Mouse (Mus musculus) limb, embryonic 14.5 days (tissue): Measurements from ENCODE around the gene Fam110a. TPM values are rescaled to one million over a fixed set of nuclear protein-coding genes. Genes with fewer than 3 reads are reported as not detected.
"Not testable (repeated sequence)": the region's sequence is repeated elsewhere in the genome, so short reads cannot be mapped to it uniquely, and the experiment has no call there.

Source experiments
- ATAC-seq: fragments of 200-750 bp; cut with Nextera tagmentation; 2 replicates; pipeline ENCODE4 v1.8.0; 2017; ENCODE audit warnings: low read depth, moderate number of reproducible peaks, moderate TSS enrichment; ENCODE audit not compliant: low FRiP score
- DNase-seq: peaks from one replicate; pipeline ENCODE4 v3.0.0-alpha.2; 2015; ENCODE audit warnings: low spot score
- H3K27ac ChIP-seq: fragments of 300-500 bp; sonication (generic); replicated peaks from 2 replicates; pipeline ENCODE4 v1.5.1; 2014; ENCODE audit warnings: low read depth, mild to moderate bottlenecking, low read length, moderate library complexity, mixed read lengths
- H3K27me3 ChIP-seq: fragments of 300-500 bp; sonication (generic); 2 replicates; pipeline ENCODE4 v1.6.1; 2014; ENCODE audit warnings: low read length, mixed read lengths; ENCODE audit not compliant: control insufficient read depth, insufficient read depth
- H3K36me3 ChIP-seq: fragments of 300-500 bp; sonication (generic); 2 replicates; pipeline ENCODE4 v1.6.1; 2014; ENCODE audit warnings: mild to moderate bottlenecking, low read length, moderate library complexity, mixed read lengths; ENCODE audit not compliant: control insufficient read depth, insufficient read depth
- H3K4me1 ChIP-seq: fragments of 300-500 bp; sonication (generic); 2 replicates; pipeline ENCODE4 v1.6.1; 2014; ENCODE audit warnings: antibody characterized with exemption, low read length, mixed read lengths; ENCODE audit not compliant: control insufficient read depth, insufficient read depth
- H3K4me2 ChIP-seq: fragments of 300-500 bp; sonication (generic); replicated peaks from 2 replicates; pipeline ENCODE4 v1.6.1; 2014; ENCODE audit warnings: low read depth, mild to moderate bottlenecking, low read length, moderate library complexity; ENCODE audit not compliant: severe bottlenecking
- H3K4me3 ChIP-seq: fragments of 300-500 bp; sonication (generic); replicated peaks from 2 replicates; pipeline ENCODE4 v1.5.1; 2014; ENCODE audit warnings: low read length
- H3K9ac ChIP-seq: fragments of 300-500 bp; sonication (generic); 2 replicates; pipeline ENCODE4 v1.6.1; 2014; ENCODE audit warnings: mild to moderate bottlenecking, low read depth, low read length, moderate library complexity; ENCODE audit not compliant: severe bottlenecking
- H3K9me3 ChIP-seq: fragments of 300-500 bp; sonication (generic); 2 replicates; pipeline ENCODE4 v1.6.1; 2016; ENCODE audit warnings: low read length; ENCODE audit not compliant: control insufficient read depth
- POLR2A ChIP-seq: fragments of 200-500 bp; IDR thresholded peaks from 2 replicates; pipeline ENCODE4 v1.8.0; 2012; ENCODE audit warnings: inconsistent platforms, mild to moderate bottlenecking, moderate library complexity, borderline replicate concordance; ENCODE audit not compliant: insufficient read depth, insufficient read length; ENCODE audit errors: extremely low read depth
- WGBS: fragments of 180-500 bp; shearing (Covaris S2); extraction: QIAGEN DNeasy Blood & Tissue Kit; methylation state at CpG from one replicate; pipeline ENCODE4 v1.1.7; 2014; 5-methylcytosine and 5-hydroxymethylcytosine counted together
- polyA plus RNA-seq, 2 experiments: library from polyadenylated mRNA; depleted of rRNA in 1 of 2; stranded (reverse) in 1 of 2; unstranded in 1 of 2; fragments of >200 nt; fragmentation: Nextera tagmentation in 1 of 2; extraction: Ambion mirVana in 1 of 2; gene quantifications; 2 replicates each; pipeline versions ENCODE4 v1.2.1 to v1.2.3; 2012 to 2014

Gene Fam110a
- polyA plus RNA-seq, 2 experiments = 14.6 to 23.5 TPM

- DNase-seq (no peak), ATAC-seq (no peak)
- H3K9ac ChIP-seq = no peak overlapping the region
- H3K4me2 ChIP-seq = no peak overlapping the region
- 34% methylated on average over 3 of the region's 3 CpGs for WGBS
- no peaks in the 10 kb centered on the region for H3K4me1 ChIP-seq
- no peaks in the 10 kb centered on the region for H3K36me3 ChIP-seq
- TF ChIP-seq POLR2A = no peak
- no peak overlapping the region for H3K4me3 ChIP-seq
- no peak overlapping the region for H3K27ac ChIP-seq
- peaks cover 35% of the 10 kb centered on the region for H3K27me3 ChIP-seq
- no peaks in the 10 kb centered on the region for H3K9me3 ChIP-seq
Measured at GRCm38 (mm10) chr2:152000291-152000679, 20.3 kb upstream of the Fam110a start.

- H3K36me3 ChIP-seq = no peaks in the 10 kb centered on the region
- no peaks in the 10 kb centered on the region for H3K4me1 ChIP-seq
- no peak overlapping the region for H3K27ac ChIP-seq
- no peak for TF ChIP-seq POLR2A
- ATAC-seq (no peak), DNase-seq (no peak)
- H3K4me3 ChIP-seq = no peak overlapping the region
- H3K9ac ChIP-seq = no peak overlapping the region
- H3K27me3 ChIP-seq = peaks cover 40% of the 10 kb centered on the region
- no peak overlapping the region for H3K4me2 ChIP-seq
- no peaks in the 10 kb centered on the region for H3K9me3 ChIP-seq
- WGBS = 7% methylated on average over 19 of the region's 20 CpGs
Measured at GRCm38 (mm10) chr2:151999669-152000290, 19.8 kb upstream of the Fam110a start.

- ATAC-seq = no peak
- H3K27me3 ChIP-seq = peaks cover 40% of the 10 kb centered on the region
Measured at GRCm38 (mm10) chr2:151998932-151999331, 18.9 kb upstream of the Fam110a start.

GRCm38 (mm10) chr2:151998505-151998899, 18.5 kb upstream of the Fam110a start:
- Histone ChIP-seq H3K4me3 (no peak overlapping the region), H3K27me3 (peaks cover 40% of the 10 kb centered on the region), H3K9me3 (no peaks in the 10 kb centered on the region), H3K36me3 (no peaks in the 10 kb centered on the region), H3K27ac (no peak overlapping the region), H3K4me2 (no peak overlapping the region), H3K9ac (no peak overlapping the region), H3K4me1 (no peaks in the 10 kb centered on the region)
- no peak for TF ChIP-seq POLR2A
- 67% methylated on average over 9 of the region's 9 CpGs for WGBS
- DNase-seq = no peak
- no peak for ATAC-seq

More at GRCm38 (mm10) chr2:151998932-151999331, 18.9 kb upstream of the Fam110a start:
- H3K9me3 ChIP-seq = no peaks in the 10 kb centered on the region
- no peaks in the 10 kb centered on the region for H3K4me1 ChIP-seq
- no peak for TF ChIP-seq POLR2A
- 71% methylated on average over 4 of the region's 4 CpGs for WGBS
- H3K4me2 ChIP-seq = no peak overlapping the region
- no peak overlapping the region for H3K4me3 ChIP-seq
- no peaks in the 10 kb centered on the region for H3K36me3 ChIP-seq
- H3K27ac ChIP-seq = no peak overlapping the region
- DNase-seq = no peak
- H3K9ac ChIP-seq = no peak overlapping the region

GRCm38 (mm10) chr2:151997776-151998504, 17.9 kb upstream of the Fam110a start:
- no peak overlapping the region for H3K27ac ChIP-seq
- H3K9ac ChIP-seq = no peak overlapping the region
- H3K4me2 ChIP-seq = no peak overlapping the region
- no peaks in the 10 kb centered on the region for H3K4me1 ChIP-seq
- H3K27me3 ChIP-seq = peaks cover 40% of the 10 kb centered on the region
- ATAC-seq = no peak
- no peak for DNase-seq
- no peak overlapping the region for H3K4me3 ChIP-seq
- 41% methylated on average over 8 of the region's 8 CpGs for WGBS
- H3K36me3 ChIP-seq = no peaks in the 10 kb centered on the region
- no peaks in the 10 kb centered on the region for H3K9me3 ChIP-seq
- TF ChIP-seq POLR2A = no peak

- not testable (repeated sequence) for DNase-seq
Measured at GRCm38 (mm10) chr2:151997190-151997575, 17.2 kb upstream of the Fam110a start.

More at GRCm38 (mm10) chr2:151997190-151997575, 17.2 kb upstream of the Fam110a start:
- not testable (repeated sequence) for ATAC-seq, H3K9ac ChIP-seq, H3K9me3 ChIP-seq, H3K4me1 ChIP-seq, H3K4me3 ChIP-seq, H3K27ac ChIP-seq, H3K4me2 ChIP-seq, H3K36me3 ChIP-seq
- H3K27me3 ChIP-seq = peaks cover 40% of the 10 kb centered on the region
- 49% methylated on average over 2 of the region's 2 CpGs for WGBS
